Mouse (Mus musculus): ENCODE data around the gene Nr2f2. TPM values are rescaled to one million over a fixed set of nuclear protein-coding genes. Genes with fewer than 3 reads are reported as not detected.

Gene Nr2f2
- polyA plus RNA-seq, 3 experiments from 2014 or later = 0.32 TPM; not detected in 2

DNA sequence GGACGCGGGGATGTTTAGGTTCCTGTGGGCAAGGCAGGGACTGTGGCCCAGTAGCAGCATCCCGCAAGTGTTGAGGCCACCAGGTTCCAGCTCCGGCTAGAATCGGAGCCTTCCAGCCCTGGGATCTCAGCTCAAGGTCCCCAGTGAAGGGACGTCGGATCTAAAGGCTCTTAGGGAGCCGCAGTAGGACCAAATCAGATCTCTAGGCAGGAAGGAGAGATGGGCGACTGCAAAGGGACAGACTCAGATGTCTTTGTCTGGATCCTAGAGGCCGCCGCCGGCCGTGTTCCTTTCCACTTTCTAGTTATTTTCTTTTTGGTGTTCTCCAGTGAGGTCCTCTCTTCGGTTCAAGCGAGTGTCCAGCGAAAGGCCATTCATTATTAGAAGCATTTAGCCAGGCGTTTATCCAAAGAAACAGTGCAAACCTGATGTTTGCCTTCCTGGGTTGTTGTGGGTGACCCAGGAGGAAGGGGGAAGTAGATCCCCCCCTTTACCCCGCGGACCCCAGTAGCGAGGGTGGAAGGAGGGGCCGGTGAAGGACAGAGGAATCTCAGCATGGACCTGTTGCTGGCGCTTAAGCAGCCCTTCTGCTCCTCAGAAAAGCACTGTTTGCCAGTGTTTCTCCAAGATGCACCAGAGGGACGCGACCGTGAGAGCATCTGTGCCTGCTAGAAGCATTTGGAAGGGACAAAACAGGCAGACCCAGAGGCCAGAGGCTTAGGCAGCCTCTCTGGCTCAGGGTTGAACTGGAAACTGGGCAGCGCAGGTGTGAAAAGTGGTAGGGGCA lies 34.3 kb downstream of the Nr2f2 start:
- no peak for ATAC-seq

DNA sequence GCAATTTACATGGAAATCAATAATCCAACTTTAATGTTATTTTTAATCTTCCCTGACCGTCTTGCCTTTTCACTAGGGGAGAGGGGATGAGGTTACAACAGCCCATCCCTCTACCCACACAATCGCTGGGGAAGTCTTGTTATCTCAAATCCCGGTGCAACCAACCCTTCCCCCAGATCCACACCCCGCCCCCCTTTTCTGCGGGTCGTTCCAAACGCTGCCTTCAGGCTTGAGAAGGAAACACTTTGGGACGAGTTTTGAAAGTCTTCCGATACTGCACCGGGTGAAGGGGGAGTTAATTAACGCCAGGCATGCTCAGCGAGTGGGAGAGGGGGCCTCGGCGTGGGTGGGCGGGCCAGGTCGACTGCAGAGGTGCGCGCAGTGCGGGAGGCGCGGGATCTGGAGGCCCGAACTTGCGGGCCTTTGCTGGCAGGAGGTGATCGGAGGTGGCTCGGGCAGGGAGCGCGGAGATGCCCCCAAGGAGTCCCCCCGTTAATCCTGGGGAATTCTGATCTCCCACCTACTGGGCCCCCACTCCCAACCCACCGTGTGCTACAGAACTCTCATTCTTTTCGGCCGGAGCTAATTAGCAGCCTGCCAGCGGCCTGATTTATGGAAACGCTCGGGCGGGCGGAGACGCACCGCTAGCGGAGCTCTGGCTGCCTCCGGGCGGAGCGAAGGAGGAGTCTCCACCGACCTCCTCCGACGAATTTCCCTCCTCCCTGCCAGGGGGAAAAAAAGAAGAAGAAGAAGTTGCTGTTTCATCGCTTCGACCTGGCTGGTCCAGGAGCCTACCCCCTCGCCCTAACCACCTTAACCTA lies 35.1 kb downstream of the Nr2f2 start:
- no peak for ATAC-seq

DNA sequence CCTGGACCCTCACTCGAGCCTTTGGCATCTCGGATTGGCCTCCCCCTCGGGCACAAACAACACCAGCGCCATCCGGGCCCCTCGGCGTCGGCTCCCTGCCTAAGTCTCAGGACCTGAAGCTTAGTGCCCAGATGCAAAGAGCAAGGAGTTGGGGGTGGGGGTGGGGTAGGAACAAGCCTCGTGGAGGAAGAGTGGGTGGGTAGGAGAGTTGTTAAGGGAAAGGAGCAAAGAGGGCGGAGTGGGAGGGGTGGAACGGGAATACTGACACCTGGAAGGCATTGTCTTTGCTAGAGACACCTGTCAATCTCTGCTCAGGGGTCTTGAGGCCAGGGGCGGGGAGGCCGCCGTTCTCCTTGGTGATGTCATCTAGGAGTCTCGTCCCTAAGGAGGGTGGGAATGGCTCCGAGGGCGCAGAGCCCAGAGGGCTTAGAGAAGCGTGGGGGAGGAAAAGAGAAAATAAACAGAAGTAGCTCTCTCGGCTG lies 35.7 kb downstream of the Nr2f2 start:
- no peak for ATAC-seq

DNA sequence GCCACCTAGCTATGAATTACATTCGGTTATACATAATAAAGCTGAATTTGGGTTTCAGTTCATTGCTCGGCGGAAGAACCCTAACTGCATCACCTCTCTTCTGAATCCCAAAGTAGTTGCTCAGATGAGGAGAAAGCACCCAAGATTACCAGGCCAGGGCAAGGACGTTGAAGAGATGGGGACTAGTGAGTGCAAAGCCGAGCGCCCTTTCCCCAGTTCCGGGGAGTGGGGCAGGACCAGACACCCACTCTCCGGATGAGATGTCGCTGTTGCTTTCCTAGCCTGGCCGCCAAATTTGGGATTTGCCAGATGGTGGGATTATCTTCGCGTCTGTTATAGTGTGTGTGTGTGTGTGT lies 36.4 kb downstream of the Nr2f2 start:
- no peak for ATAC-seq

DNA sequence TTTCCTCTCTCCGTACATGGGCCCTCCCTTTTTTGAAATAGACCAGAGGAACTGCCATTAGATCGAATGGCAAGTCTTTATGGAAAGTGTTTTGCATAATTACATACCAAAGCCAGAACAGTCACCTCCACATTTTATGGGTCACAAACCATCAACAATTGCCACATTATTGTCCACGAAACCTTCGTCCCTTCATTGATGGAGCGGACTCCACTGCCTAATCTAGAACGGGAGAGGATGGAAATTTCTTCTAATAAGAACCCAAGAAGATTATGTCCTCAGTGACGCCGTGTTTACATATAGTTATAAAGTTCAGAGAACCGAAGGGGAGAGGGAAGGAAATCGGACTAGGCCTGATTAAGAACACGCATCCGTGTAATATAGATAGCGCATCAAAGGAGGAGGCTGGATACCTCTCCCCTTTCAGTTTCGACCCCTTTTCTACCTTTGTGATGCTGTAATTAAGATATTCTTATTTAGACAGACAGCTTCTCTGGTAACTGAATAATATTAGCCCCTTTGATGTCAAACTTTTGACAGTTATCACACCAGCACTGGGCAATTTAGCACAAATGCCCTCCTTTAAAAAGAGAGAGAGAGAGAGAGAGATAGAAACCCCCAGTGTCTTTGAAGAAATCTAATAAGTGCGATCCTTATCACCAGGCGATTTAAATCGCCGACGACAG lies 36.9 kb downstream of the Nr2f2 start:
- no peak for ATAC-seq

DNA sequence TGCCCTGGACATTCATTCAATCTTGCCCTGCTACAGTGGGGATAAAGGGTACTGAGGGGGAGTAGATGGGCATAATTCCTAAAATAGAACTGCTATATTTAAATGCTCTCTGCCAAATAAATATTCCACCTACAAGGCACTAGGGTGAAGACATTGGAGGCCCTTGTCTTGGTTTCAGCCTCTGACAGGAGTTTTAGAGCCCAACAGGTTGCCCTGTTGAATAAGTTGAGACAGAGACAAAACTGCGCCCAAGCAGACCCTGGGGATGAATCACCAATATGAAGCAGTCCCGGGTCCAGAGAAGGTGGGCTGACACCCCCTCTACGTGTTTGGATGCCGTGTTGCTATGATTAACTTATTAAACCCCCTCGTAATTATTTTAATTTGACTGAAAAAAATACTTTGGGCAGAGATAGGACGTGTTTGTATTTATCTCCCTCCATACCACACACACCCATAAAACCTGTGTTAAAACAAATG lies 37.5 kb downstream of the Nr2f2 start:
- ATAC-seq = no peak

DNA sequence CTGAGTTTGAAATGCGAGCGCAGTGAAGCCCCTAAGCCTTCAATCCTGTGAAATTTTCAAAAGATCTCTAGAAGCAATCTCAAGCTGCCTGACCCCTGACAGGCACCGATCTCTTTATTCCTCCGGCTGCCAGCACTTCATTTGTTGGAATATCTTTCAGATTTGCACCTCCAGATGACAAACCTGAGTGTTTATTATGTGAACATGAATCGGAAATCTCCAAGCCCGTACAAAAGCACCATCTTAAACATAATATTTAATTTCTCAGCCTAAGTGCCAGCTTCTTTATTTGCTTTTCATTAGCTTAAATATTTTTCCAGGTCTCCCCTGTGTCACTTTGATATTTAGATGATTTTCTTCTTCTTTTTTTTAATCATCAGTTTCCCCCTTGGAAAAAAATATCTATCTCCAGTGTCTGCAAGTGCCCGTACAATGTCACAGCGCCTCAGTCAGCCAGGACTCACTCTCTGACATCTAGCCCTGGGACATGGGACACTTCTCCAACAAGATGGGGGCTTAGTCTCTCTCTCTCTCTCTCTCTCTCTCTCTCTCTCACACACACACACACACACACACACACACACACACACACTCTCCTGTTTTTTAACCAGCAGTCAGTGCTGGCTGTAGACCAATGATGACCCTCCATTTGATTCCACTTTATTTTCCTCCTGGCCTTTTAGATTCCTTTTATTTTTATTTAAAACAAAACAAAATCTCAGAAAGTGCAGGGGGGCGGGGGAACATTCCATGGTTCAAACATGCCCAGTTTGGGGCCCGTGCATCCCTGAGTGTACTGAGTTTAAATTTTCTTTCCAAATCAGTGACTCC lies 38.1 kb downstream of the Nr2f2 start:
- no peak for ATAC-seq

DNA sequence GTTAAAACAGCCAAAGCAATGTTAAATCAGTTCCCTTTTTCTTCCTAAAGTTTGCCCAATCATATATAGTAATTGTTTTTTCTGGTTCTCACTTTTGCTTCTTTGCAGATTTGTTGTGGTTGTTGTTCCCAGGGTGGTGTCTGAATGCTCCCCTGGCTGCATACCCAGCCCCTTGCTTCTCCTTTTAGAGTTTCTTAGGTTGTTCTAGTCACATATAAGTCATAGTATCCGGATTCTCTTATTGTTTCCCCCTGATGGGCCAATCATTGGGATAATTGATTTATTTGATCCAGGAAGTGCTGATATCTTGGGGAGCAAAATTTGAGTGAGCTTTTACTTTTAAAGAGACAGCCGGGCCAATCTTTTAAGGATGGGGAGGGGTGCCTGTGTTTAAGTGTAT lies 39.3 kb downstream of the Nr2f2 start:
- no peak for ATAC-seq

DNA sequence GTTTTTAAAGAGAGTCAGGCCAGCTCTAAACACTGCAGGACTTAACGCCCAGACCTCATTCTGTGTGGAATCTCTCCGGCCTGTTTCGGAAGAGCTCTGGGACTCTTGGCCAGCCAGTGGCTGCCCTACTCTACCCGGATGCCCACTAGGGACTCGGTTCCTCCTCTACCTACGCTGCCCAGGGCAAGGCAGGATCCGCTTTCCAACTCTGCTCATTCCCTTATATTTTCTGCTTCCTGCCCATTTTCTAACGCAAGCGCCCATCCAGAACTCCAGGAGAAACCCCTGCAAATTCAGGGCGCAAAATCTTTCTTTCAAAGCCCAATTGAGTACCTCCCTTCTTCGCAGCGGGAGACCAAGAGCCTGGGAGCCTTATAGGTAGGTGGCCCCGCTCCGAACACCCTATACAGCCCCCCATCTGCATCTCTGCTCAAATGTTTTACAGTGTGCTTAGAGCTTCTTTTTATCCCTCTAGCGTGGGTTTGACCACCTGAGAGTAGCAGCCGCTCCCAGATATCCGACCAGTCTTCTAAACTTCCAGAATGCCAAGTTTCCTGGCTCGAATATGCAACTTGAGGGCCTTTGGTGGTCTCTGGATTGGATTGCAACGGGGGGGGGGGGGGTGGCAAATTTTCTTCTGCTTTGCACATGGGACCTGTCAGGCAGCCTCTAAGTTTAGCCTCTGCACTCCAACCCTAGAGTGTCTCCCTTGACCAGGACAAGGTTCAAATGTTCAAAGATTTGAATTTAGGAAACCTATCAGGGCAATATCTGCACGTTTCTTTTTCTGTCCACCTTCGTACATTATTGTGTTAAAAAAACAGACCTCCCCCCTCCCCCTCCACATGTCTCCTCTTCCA lies 40.1 kb downstream of the Nr2f2 start:
- ATAC-seq = no peak

DNA sequence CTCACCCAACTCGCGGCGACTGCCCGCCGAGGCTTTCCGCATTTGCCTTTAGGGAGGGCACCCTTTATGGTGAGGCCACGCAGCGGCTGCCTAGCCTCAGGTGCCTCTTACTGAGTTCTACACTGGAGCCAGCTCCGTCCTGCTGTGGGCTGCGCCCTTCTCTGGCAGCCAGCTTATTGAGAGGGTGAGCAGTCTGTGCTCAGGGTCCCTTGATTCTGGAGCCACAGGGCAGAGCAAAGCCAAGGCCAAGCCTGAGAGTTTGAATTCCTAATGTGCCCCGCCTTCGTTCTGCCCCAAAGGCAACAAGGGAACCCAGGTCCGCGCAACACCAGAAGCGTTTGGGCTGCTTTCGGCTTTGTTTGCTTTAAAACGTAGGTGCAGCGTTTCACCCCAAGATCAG lies 41.2 kb downstream of the Nr2f2 start:
- ATAC-seq = no peak

DNA sequence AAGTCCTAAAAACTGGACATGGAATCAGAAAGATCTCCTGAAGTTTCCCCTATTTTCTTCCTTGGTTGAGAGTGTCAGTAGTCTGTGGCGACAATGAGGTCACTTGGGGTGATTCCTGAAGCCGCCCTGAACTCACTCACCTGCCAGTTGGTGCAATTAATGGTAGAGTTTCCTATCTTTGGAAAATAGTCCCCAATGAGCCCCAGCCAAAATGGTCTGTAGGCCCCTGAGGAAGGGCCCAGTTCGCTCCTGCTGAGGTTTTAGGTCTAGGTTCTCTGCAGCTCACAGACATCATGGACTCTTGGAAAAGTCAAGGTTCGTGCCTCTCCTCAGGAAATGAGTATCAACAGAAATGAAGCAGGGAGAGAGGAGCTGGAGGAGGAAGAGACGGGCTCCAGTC lies 42.0 kb downstream of the Nr2f2 start:
- no peak for ATAC-seq

DNA sequence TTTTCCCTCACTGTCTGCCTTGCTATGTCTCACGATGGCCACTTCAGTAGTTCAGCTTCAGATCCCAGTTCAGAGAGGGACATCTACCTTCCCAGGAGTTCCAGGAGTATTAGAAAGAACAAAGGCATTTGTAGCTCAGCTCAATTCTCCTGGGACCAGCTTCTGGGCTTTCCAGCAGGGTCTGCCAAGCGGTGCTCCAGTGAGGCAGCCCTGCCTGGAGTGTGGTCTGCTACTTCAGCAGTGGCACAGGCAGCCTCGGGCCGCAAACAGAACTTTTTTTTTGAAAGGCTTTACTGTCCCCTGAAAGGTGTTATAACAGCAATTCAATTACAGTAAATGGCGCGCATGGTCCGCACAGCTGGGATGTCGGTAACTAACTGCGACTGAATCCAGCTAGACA lies 42.5 kb downstream of the Nr2f2 start:
- ATAC-seq = no peak

DNA sequence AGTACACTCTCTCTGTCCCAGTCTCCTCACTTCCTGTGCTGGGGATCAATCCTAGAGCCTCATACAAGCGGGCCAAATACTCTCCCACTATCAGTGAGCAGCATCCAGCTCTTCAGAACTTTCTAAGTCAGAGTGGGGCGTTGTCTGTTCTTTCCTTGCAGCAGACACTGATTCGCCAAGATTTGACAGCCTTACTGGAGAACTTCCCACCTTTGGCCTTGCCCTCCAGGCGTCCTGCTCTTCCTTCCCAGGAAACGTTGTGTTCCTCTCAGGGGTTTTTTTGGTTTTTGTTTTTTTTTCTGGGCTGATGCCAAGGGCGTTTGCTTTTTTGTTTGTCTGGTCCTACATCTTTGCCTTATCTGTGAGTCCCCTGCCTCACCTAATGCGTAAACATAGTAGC lies 60.8 kb downstream of the Nr2f2 start:
- no peak for ATAC-seq

DNA sequence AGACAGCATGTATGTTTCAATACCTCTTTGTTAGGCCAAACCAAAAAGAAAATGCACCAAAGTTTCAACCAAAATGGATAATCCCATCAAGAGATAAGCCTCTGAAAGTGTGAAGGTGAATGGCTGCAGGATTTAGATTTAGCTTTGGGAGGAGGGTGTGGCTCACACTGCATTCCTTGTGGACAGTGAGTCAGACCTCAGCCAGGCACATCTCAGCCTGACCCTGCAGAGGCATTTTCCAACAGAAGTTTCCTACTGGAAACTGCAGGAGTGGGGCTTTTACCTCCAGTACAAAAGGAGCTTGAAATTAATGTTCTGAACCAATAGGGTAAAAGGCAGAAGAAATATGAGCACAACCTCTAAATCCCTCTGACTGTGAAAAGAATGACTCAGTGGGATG lies 62.1 kb downstream of the Nr2f2 start:
- ATAC-seq = no peak

Data from inflammation-experienced regulatory T-cells, adult 6 months (primary cell).